Mouse (Mus musculus) duodenum, adult 2 months (tissue): Measurements from ENCODE around the gene Abca6. TPM values are rescaled to one million over a fixed set of nuclear protein-coding genes. Genes with fewer than 3 reads are reported as not detected.

Experiments used
- polyA plus RNA-seq: library from polyadenylated mRNA; depleted of rRNA; stranded (reverse); fragments of >200 nt; gene quantifications from 2 replicates; pipeline ENCODE4 v1.2.3, GENCODE M21; 2012; ENCODE audit warnings: low replicate concordance; rRNA removed

Abca6 gene
- 0.04 TPM in 1 of 2 replicates, not detected in the other for polyA plus RNA-seq

GRCm38 (mm10) chr11:110251534-110251933 is at the start of gene Abca6:
Abca6 (minus strand) TSS chr11:110251776.

GRCm38 (mm10) chr11:110167459-110168251 is 83.9 kb downstream of the Abca6 start, which contains the start of gene Abca9:
Abca9 (minus strand) TSS chr11:110168196.

Other genes starting within 250 kb of the Abca6 start
- 0.47 and 0.92 TPM in 2 replicates for gene Abca8a, start 155.8 kb downstream of the Abca6 start, polyA plus RNA-seq
- 0.06 and 0.09 TPM in 2 replicates for gene Abca9, start 83.6 kb downstream of the Abca6 start, polyA plus RNA-seq
- gene Abca5, start 85.9 kb upstream of the Abca6 start, polyA plus RNA-seq, result 0.06 and 0.16 TPM in 2 replicates
- 0.43 and 0.75 TPM in 2 replicates for gene Map2k6, start 147.3 kb upstream of the Abca6 start, polyA plus RNA-seq